Mouse (Mus musculus): ENCODE measurements around the gene Alg6. TPM values are rescaled to one million over a fixed set of nuclear protein-coding genes. Genes with fewer than 3 reads are reported as not detected.

The Alg6 gene
- polyA plus RNA-seq, 1 experiment from 2014 or later = 15.6 TPM

DNA sequence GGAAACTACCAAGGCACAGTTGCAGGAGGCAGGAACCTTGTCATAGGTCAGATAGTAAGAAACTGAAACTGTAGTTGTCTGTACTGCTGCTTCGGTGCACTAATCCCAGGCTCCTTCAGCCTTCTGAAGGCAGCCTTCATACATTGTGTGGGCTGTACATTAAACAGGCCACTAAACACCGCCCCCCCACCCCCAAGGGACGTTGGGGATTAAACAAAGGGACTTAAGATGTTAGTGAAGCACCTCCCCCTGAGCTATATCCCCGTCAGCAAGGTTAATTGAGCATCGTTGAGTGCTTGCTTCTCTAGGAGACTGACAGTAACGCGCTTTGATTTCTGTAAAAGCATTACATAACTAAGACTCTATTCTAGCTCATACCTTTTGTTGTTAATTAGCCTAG, 24.4 kb downstream of the Alg6 start:
- Histone ChIP-seq H3K4me1 (peaks cover 4% of the 10 kb centered on the region; the same call in 1 of the 2 replicates), H3K4me2 (replicated peaks) (no peak overlapping the region)

GRCm38 (mm10) chr4:99752426-99752825, 37.0 kb downstream of the Alg6 start:
- Histone ChIP-seq H3K9ac (replicated peaks) (no peak overlapping the region), H3K4me3 (no peak overlapping the region), H3K9me3 (no peaks in the 10 kb centered on the region), H3K4me1 (no peaks in the 10 kb centered on the region), H3K36me3 (peaks cover 3% of the 10 kb centered on the region; the same call in 1 of the 2 replicates), H3K27me3 (no peaks in the 10 kb centered on the region), H3K27ac (replicated peaks) (no peak overlapping the region), H3K4me2 (replicated peaks) (no peak overlapping the region)
- ATAC-seq (ENCODE audit: low FRiP score, low read depth) = no peak
- WGBS = 90% methylated on average over 5 of the region's 5 CpGs

More for the DNA sequence above, 24.4 kb downstream of the Alg6 start:
- Histone ChIP-seq H3K27ac (replicated peaks) (no peak overlapping the region), H3K9ac (replicated peaks) (no peak overlapping the region), H3K27me3 (no peaks in the 10 kb centered on the region), H3K4me3 (no peak overlapping the region), H3K36me3 (no peaks in the 10 kb centered on the region), H3K9me3 (no peaks in the 10 kb centered on the region)
- no peak for ATAC-seq (ENCODE audit: low FRiP score, low read depth)
- 40% methylated on average over 7 of the region's 7 CpGs for WGBS

- H3K36me3 ChIP-seq = no peaks in the 10 kb centered on the region
- no peak overlapping the region for H3K27ac ChIP-seq (replicated peaks)
- no peaks in the 10 kb centered on the region for H3K4me1 ChIP-seq
- H3K9ac ChIP-seq (replicated peaks) = no peak overlapping the region
- H3K4me2 ChIP-seq (replicated peaks) = no peak overlapping the region
- H3K4me3 ChIP-seq = no peak overlapping the region
- WGBS = 81% methylated on average over 5 of the region's 5 CpGs
- H3K9me3 ChIP-seq = no peaks in the 10 kb centered on the region
- H3K27me3 ChIP-seq = no peaks in the 10 kb centered on the region
- ATAC-seq (ENCODE audit: low FRiP score, low read depth) = no peak
Measured at GRCm38 (mm10) chr4:99766303-99766702, 50.8 kb downstream of the Alg6 start.

GRCm38 (mm10) chr4:99766753-99767152, 51.3 kb downstream of the Alg6 start:
- Histone ChIP-seq H3K9ac (replicated peaks) (no peak overlapping the region), H3K9me3 (no peaks in the 10 kb centered on the region), H3K36me3 (no peaks in the 10 kb centered on the region), H3K4me2 (replicated peaks) (no peak overlapping the region), H3K27me3 (no peaks in the 10 kb centered on the region), H3K4me3 (no peak overlapping the region), H3K27ac (replicated peaks) (no peak overlapping the region), H3K4me1 (no peaks in the 10 kb centered on the region)
- 55% methylated on average over 1 of the region's 1 CpGs for WGBS
- no peak for ATAC-seq (ENCODE audit: low FRiP score, low read depth)

DNA sequence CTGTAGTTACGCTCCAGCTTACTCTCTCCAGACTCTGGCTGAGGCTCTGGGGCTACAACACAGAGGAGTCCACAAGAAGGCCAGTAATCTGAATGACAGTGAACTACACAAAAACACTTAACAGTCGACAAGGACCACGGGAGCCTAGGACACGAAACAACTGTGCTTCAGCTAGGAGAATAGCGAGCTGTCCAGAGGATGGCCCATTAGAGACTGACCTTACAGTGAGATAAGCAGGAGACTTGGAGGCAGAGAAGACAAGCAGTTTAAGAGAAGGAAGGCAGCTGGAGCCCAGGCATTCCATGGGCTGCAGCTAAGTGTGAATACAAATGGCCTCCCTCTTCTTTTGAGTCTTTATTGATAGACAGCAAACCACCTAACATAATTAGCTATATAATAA, 55.1 kb downstream of the Alg6 start:
- Histone ChIP-seq H3K9ac (replicated peaks) (no peak overlapping the region), H3K4me1 (no peaks in the 10 kb centered on the region), H3K4me2 (replicated peaks) (no peak overlapping the region), H3K27ac (replicated peaks) (no peak overlapping the region), H3K9me3 (no peaks in the 10 kb centered on the region), H3K4me3 (no peak overlapping the region), H3K27me3 (no peaks in the 10 kb centered on the region), H3K36me3 (no peaks in the 10 kb centered on the region)
- 92% methylated on average over 5 of the region's 5 CpGs for WGBS
- no peak for ATAC-seq (ENCODE audit: low FRiP score, low read depth)

- WGBS = 46% methylated on average over 1 of the region's 1 CpGs
- Histone ChIP-seq H3K9ac (replicated peaks) (no peak overlapping the region), H3K4me1 (no peaks in the 10 kb centered on the region), H3K4me3 (no peak overlapping the region), H3K9me3 (no peaks in the 10 kb centered on the region), H3K27ac (replicated peaks) (no peak overlapping the region), H3K4me2 (replicated peaks) (no peak overlapping the region), H3K36me3 (no peaks in the 10 kb centered on the region), H3K27me3 (no peaks in the 10 kb centered on the region)
- ATAC-seq (ENCODE audit: low FRiP score, low read depth) = no peak
Measured at GRCm38 (mm10) chr4:99773041-99773440, 57.6 kb downstream of the Alg6 start.

DNA sequence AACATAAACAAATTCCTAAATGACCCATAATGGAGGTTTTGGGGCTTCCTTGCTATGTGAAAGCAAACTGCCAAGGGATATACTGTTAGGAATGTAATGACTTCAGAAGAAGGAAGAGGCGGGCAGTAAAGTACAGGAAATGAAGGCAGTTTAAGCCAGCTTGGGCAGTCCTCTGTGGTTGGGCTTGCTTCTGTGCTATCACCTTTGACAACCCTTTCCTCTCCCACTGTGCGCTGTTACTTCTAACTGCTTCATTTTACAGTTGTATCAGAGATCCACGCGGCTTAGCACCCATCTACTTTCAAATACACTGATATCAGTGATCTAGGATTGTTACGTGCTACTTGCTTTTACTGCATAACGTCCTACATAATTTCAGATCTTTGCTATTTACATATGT, 76.9 kb downstream of the Alg6 start:
- H3K27me3 ChIP-seq = no peaks in the 10 kb centered on the region
- 95% methylated on average over 6 of the region's 6 CpGs for WGBS
- H3K9ac ChIP-seq (replicated peaks) = no peak overlapping the region

More for the DNA sequence above, 76.9 kb downstream of the Alg6 start:
- no peaks in the 10 kb centered on the region for H3K36me3 ChIP-seq
- 0 out of 2 replicates have a peak, but pooled peaks cover 3% of the 10 kb centered on the region for H3K9me3 ChIP-seq
- no peak overlapping the region for H3K27ac ChIP-seq (replicated peaks)
- H3K4me3 ChIP-seq = no peak overlapping the region
- no peak for ATAC-seq (ENCODE audit: low FRiP score, low read depth)
- no peaks in the 10 kb centered on the region for H3K4me1 ChIP-seq
- no peak overlapping the region for H3K4me2 ChIP-seq (replicated peaks)

Other genes with a start within 250 kb of the Alg6 start
- gene Foxd3, start 59.4 kb upstream of the Alg6 start, polyA plus RNA-seq (2016; fragmentation: Nextera tagmentation; extraction: Ambion mirVana) = 0.09 and 0.14 TPM in 2 replicates
- 22.2 and 24.2 TPM in 2 replicates for gene Efcab7, start 113.5 kb downstream of the Alg6 start, polyA plus RNA-seq (2016; fragmentation: Nextera tagmentation; extraction: Ambion mirVana)
- 36.0 and 40.3 TPM in 2 replicates for gene Pgm1, start 213.8 kb downstream of the Alg6 start, polyA plus RNA-seq (2016; fragmentation: Nextera tagmentation; extraction: Ambion mirVana)
- gene Itgb3bp, start 214.1 kb downstream of the Alg6 start, polyA plus RNA-seq (2016; fragmentation: Nextera tagmentation; extraction: Ambion mirVana) = 43.4 and 53.4 TPM in 2 replicates

All from midbrain, embryonic 12.5 days (tissue).